Mouse (Mus musculus) retina, postnatal 7 days (tissue): Measurements from ENCODE around the gene Rps4x.

Experiments
- DNase-seq: peaks from one replicate; pipeline ENCODE4 v3.0.0-alpha.2; 2012; ENCODE audit warnings: low read depth, low spot score

Gene Rps4x

GRCm38 (mm10) chrX:102188712-102189497 lies at the start of gene Rps4x:
Gene Rps4x, minus strand, starts transcription at chrX:102189394.
- DNase-seq = peak; percentile 64

- DNase-seq = peak; percentile 25
Measured at GRCm38 (mm10) chrX:102219126-102219525, 29.9 kb upstream of the Rps4x start.

GRCm38 (mm10) chrX:102215356-102215755 lies 26.2 kb upstream of the Rps4x start:
- peak; percentile 17 for DNase-seq

- DNase-seq = no peak
Measured at GRCm38 (mm10) chrX:102190840-102191239, 1.6 kb upstream of the Rps4x start.

- DNase-seq = no peak
Measured at GRCm38 (mm10) chrX:102189581-102189980, 387 bp upstream of the Rps4x start.

- DNase-seq = no peak
Measured at GRCm38 (mm10) chrX:102187023-102187699, 2.0 kb downstream of the Rps4x start.

- DNase-seq = no peak
Measured at GRCm38 (mm10) chrX:102182575-102182974, 6.6 kb downstream of the Rps4x start.

- DNase-seq = no peak
Measured at GRCm38 (mm10) chrX:102175538-102176287, 13.5 kb downstream of the Rps4x start.

GRCm38 (mm10) chrX:102170900-102171299 lies 18.3 kb downstream of the Rps4x start:
- no peak for DNase-seq

- DNase-seq = no peak
Measured at GRCm38 (mm10) chrX:102170135-102170534, 19.1 kb downstream of the Rps4x start.

GRCm38 (mm10) chrX:102169724-102170123 lies 19.5 kb downstream of the Rps4x start:
- DNase-seq = no peak

GRCm38 (mm10) chrX:102166986-102167385 lies 22.2 kb downstream of the Rps4x start:
- no peak for DNase-seq

- no peak for DNase-seq
Measured at GRCm38 (mm10) chrX:102166521-102166920, 22.7 kb downstream of the Rps4x start.

- DNase-seq = no peak
Measured at GRCm38 (mm10) chrX:102163529-102163928, 25.7 kb downstream of the Rps4x start.

GRCm38 (mm10) chrX:102163096-102163495 lies 26.1 kb downstream of the Rps4x start:
- DNase-seq = no peak

GRCm38 (mm10) chrX:102160528-102160927 lies 28.7 kb downstream of the Rps4x start:
- DNase-seq = no peak

- no peak for DNase-seq
Measured at GRCm38 (mm10) chrX:102159778-102160177, 29.4 kb downstream of the Rps4x start.

- DNase-seq = no peak
Measured at GRCm38 (mm10) chrX:102157423-102157791, 31.8 kb downstream of the Rps4x start.

GRCm38 (mm10) chrX:102156618-102157422 lies 32.4 kb downstream of the Rps4x start, which contains the start of gene Ercc6l:
Gene Ercc6l, minus strand, starts transcription at chrX:102157091.
- peak; percentile 81 for DNase-seq

- DNase-seq = no peak
Measured at GRCm38 (mm10) chrX:102141157-102141556, 48.0 kb downstream of the Rps4x start.
